Mouse (Mus musculus) heart, postnatal 0 days (tissue): ENCODE results near the gene Galnt7.

Experiments used
- CTCF ChIP-seq: IDR thresholded peaks from 2 replicates; pipeline ENCODE4 v1.5.1; 2016; ENCODE audit warnings: antibody characterized with exemption, control low read depth, low read depth
- EP300 ChIP-seq: IDR thresholded peaks from 2 replicates; pipeline ENCODE4 v1.6.1; 2016; ENCODE audit warnings: antibody characterized with exemption, low read depth

DNA sequence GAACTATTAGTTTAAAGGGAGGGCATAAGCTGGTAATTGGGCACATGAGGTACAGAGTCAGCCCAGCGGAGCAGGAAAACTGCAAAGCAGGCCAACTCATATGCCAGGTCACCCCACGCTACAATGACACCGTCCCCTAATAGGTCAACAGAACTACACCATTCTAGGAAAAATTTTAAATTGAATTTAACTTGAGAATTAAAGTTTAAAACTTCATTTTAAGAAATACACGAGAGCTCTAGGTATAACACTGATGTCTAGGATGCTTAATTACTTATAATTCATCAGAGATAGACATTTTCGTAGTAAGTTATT lies 67.7 kb downstream of the Galnt7 start:
- TF ChIP-seq EP300, result no peak
- no peak for TF ChIP-seq CTCF
